Mouse (Mus musculus): Measurements from ENCODE around the gene Caml. TPM values are rescaled to one million over a fixed set of nuclear protein-coding genes. Genes with fewer than 3 reads are reported as not detected.
"Not testable (repeated sequence)": the region's sequence is repeated elsewhere in the genome, so short reads cannot be mapped to it uniquely, and the experiment has no call there.

Caml gene
- total RNA-seq, 1 experiment: 47.8 TPM

GRCm38 (mm10) chr13:55620275-55620674 lies 2.5 kb upstream of the Caml start:
- Histone ChIP-seq H3K4me3 (ENCODE audit: insufficient read depth in 1 of 2, low read depth in 1 of 2, low read length in 2 of 2, poor library complexity in 1 of 2, severe bottlenecking in 1 of 2) (no peak overlapping the region), H3K9me3 (ENCODE audit: control insufficient read depth, insufficient read depth, low read depth, low read length) (no peaks in the 10 kb centered on the region), H3K27ac (ENCODE audit: insufficient read depth, low read depth, low read length, poor library complexity, severe bottlenecking) (no peak overlapping the region), H3K36me3 (ENCODE audit: control insufficient read depth, insufficient read depth, low read length, poor library complexity, severe bottlenecking) (peaks cover 3% of the 10 kb centered on the region; the same call in 1 of the 2 replicates), H3K4me1 (ENCODE audit: control insufficient read depth in 2 of 2, insufficient read depth in 2 of 2, low read length in 2 of 2, poor library complexity in 1 of 2) (peaks cover 4 to 6% of the 10 kb centered on the region in 2 experiments; a peak in 3 of 4 replicates), H3K9ac (ENCODE audit: insufficient read depth, low read depth, low read length, poor library complexity, severe bottlenecking) (no peak overlapping the region)
- no peak for TF ChIP-seq CHD2 (IDR thresholded peaks at IDR 0.05; ENCODE audit: low read depth, low read length)
- no peak for TF ChIP-seq ZC3H11A (IDR thresholded peaks at IDR 0.05; ENCODE audit: borderline replicate concordance, low read depth, low read length)
- TF ChIP-seq HCFC1 (IDR thresholded peaks at IDR 0.05; ENCODE audit: borderline replicate concordance, insufficient read depth, low read length): no peak
- TF ChIP-seq MAFK (IDR thresholded peaks at IDR 0.05; ENCODE audit: insufficient read depth, low read depth, low read length): no peak
- TF ChIP-seq ZNF384 (IDR thresholded peaks at IDR 0.05; ENCODE audit: low read depth, low read length): no peak
- in situ Hi-C loops (cut with MboI; ENCODE audit: low sequenced_read_pairs in 2 of 2, unreplicated experiment in 2 of 2): no loop called here
- DNase-seq (ENCODE audit: low read depth, low spot score): no peak

- peak overlapping the region; percentile 71; the same call in 1 of the 2 replicates for H3K27ac ChIP-seq (ENCODE audit: insufficient read depth, low read depth, low read length, poor library complexity, severe bottlenecking)
- in situ Hi-C loops (cut with MboI; ENCODE audit: low sequenced_read_pairs in 2 of 2, unreplicated experiment in 2 of 2); H3K9me3 ChIP-seq (ENCODE audit: control insufficient read depth, insufficient read depth, low read depth, low read length); H3K4me1 ChIP-seq (ENCODE audit: control insufficient read depth in 2 of 2, insufficient read depth in 2 of 2, low read length in 2 of 2, poor library complexity in 1 of 2); H3K36me3 ChIP-seq (ENCODE audit: control insufficient read depth, insufficient read depth, low read length, poor library complexity, severe bottlenecking); DNase-seq (ENCODE audit: low read depth, low spot score): not testable (repeated sequence)
- peak overlapping the region; percentile 83 for H3K9ac ChIP-seq (ENCODE audit: insufficient read depth, low read depth, low read length, poor library complexity, severe bottlenecking)
- peak overlapping the region; percentile 87 to 93 for H3K4me3 ChIP-seq (ENCODE audit: insufficient read depth in 1 of 2, low read depth in 1 of 2, low read length in 2 of 2, poor library complexity in 1 of 2, severe bottlenecking in 1 of 2)
Measured at GRCm38 (mm10) chr13:55622156-55622648, 603 bp upstream of the Caml start.

- H3K27ac ChIP-seq (ENCODE audit: insufficient read depth, low read depth, low read length, poor library complexity, severe bottlenecking): peak within 1 kb of the TSS; percentile 20; the same call in 1 of the 2 replicates
- TF ChIP-seq CHD2 (IDR thresholded peaks at IDR 0.05; ENCODE audit: low read depth, low read length) (no peak), ZNF384 (IDR thresholded peaks at IDR 0.05; ENCODE audit: low read depth, low read length) (no peak), HCFC1 (IDR thresholded peaks at IDR 0.05; ENCODE audit: borderline replicate concordance, insufficient read depth, low read length) (peak; percentile 82), MAFK (IDR thresholded peaks at IDR 0.05; ENCODE audit: insufficient read depth, low read depth, low read length) (no peak)
- peak within 1 kb of the TSS; percentile 97 for H3K9ac ChIP-seq (ENCODE audit: insufficient read depth, low read depth, low read length, poor library complexity, severe bottlenecking)
- in situ Hi-C loops (cut with MboI; ENCODE audit: low sequenced_read_pairs in 2 of 2, unreplicated experiment in 2 of 2): no loop called here
- peaks cover 2% of the 10 kb centered on the region in 2 experiments; a peak in 1 of 4 replicates for H3K4me1 ChIP-seq (ENCODE audit: control insufficient read depth in 2 of 2, insufficient read depth in 2 of 2, low read length in 2 of 2, poor library complexity in 1 of 2)
- H3K36me3 ChIP-seq (ENCODE audit: control insufficient read depth, insufficient read depth, low read length, poor library complexity, severe bottlenecking): peaks cover 9% of the 10 kb centered on the region
- H3K4me3 ChIP-seq (ENCODE audit: insufficient read depth in 1 of 2, low read depth in 1 of 2, low read length in 2 of 2, poor library complexity in 1 of 2, severe bottlenecking in 1 of 2): peak within 1 kb of the TSS; percentile 89 to 100
- no peaks in the 10 kb centered on the region for H3K9me3 ChIP-seq (ENCODE audit: control insufficient read depth, insufficient read depth, low read depth, low read length)
- DNase-seq (ENCODE audit: low read depth, low spot score): peak; percentile 74
Measured at GRCm38 (mm10) chr13:55634639-55635127, 11.9 kb downstream of the Caml start, which contains the start of gene Ddx46. TSS of gene Ddx46 (plus strand) at chr13:55635027.

- in situ Hi-C loops (cut with MboI; ENCODE audit: low sequenced_read_pairs in 2 of 2, unreplicated experiment in 2 of 2): no loop called here
Measured at GRCm38 (mm10) chr13:55635146-55635571, 12.4 kb downstream of the Caml start.

More at GRCm38 (mm10) chr13:55635146-55635571, 12.4 kb downstream of the Caml start:
- peak overlapping the region; percentile 20; the same call in 1 of the 2 replicates for H3K27ac ChIP-seq (ENCODE audit: insufficient read depth, low read depth, low read length, poor library complexity, severe bottlenecking)
- H3K4me3 ChIP-seq (ENCODE audit: insufficient read depth in 1 of 2, low read depth in 1 of 2, low read length in 2 of 2, poor library complexity in 1 of 2, severe bottlenecking in 1 of 2): peak overlapping the region; percentile 89 to 100
- H3K9ac ChIP-seq (ENCODE audit: insufficient read depth, low read depth, low read length, poor library complexity, severe bottlenecking): peak overlapping the region; percentile 97
- TF ChIP-seq CHD2 (IDR thresholded peaks at IDR 0.05; ENCODE audit: low read depth, low read length): no peak
- no peak; the same call in 1 of the 2 replicates for TF ChIP-seq HCFC1 (IDR thresholded peaks at IDR 0.05; ENCODE audit: borderline replicate concordance, insufficient read depth, low read length)
- TF ChIP-seq MAFK (IDR thresholded peaks at IDR 0.05; ENCODE audit: insufficient read depth, low read depth, low read length): no peak
- no peak for TF ChIP-seq ZNF384 (IDR thresholded peaks at IDR 0.05; ENCODE audit: low read depth, low read length)
- no peak for TF ChIP-seq ZC3H11A (IDR thresholded peaks at IDR 0.05; ENCODE audit: borderline replicate concordance, low read depth, low read length)
- no peak for DNase-seq (ENCODE audit: low read depth, low spot score)
- H3K36me3 ChIP-seq (ENCODE audit: control insufficient read depth, insufficient read depth, low read length, poor library complexity, severe bottlenecking): peaks cover 11% of the 10 kb centered on the region
- H3K9me3 ChIP-seq (ENCODE audit: control insufficient read depth, insufficient read depth, low read depth, low read length): no peaks in the 10 kb centered on the region
- H3K4me1 ChIP-seq (ENCODE audit: control insufficient read depth in 2 of 2, insufficient read depth in 2 of 2, low read length in 2 of 2, poor library complexity in 1 of 2): peaks cover 2% of the 10 kb centered on the region in 2 experiments; a peak in 1 of 4 replicates

Data from ES-E14 (cell line).